Mouse (Mus musculus): ENCODE results near the gene Ifngr2.

The Ifngr2 gene

GRCm38 (mm10) chr16:91536372-91536771 lies 10.5 kb upstream of the Ifngr2 start:
- no peak for DNase-seq (ENCODE audit: low spot score in 2 of 2)

GRCm38 (mm10) chr16:91537065-91537464 lies 9.8 kb upstream of the Ifngr2 start:
- no peak for DNase-seq (ENCODE audit: low spot score in 2 of 2)

GRCm38 (mm10) chr16:91538051-91538450 lies 8.8 kb upstream of the Ifngr2 start:
- no peak for DNase-seq (ENCODE audit: low spot score in 2 of 2)

- DNase-seq (ENCODE audit: low spot score in 2 of 2): no peak
Measured at GRCm38 (mm10) chr16:91538513-91538912, 8.4 kb upstream of the Ifngr2 start.

- peak in 1 of 2 experiments; percentile 44 for DNase-seq (ENCODE audit: low spot score in 2 of 2)
Measured at GRCm38 (mm10) chr16:91541573-91542081, 5.2 kb upstream of the Ifngr2 start.

- no peak for DNase-seq (ENCODE audit: low spot score in 2 of 2)
Measured at GRCm38 (mm10) chr16:91543619-91544018, 3.3 kb upstream of the Ifngr2 start.

- no peak for DNase-seq (ENCODE audit: low spot score in 2 of 2)
Measured at GRCm38 (mm10) chr16:91545597-91546281, 1.1 kb upstream of the Ifngr2 start.

GRCm38 (mm10) chr16:91546391-91546835 lies 459 bp upstream of the Ifngr2 start:
- no peak for DNase-seq (ENCODE audit: low spot score in 2 of 2)

- no peak for DNase-seq (ENCODE audit: low spot score in 2 of 2)
Measured at GRCm38 (mm10) chr16:91547974-91548373, 1.1 kb downstream of the Ifngr2 start.

GRCm38 (mm10) chr16:91548586-91548985 lies 1.7 kb downstream of the Ifngr2 start:
- DNase-seq (ENCODE audit: low spot score in 2 of 2): no peak

GRCm38 (mm10) chr16:91548996-91549395 lies 2.1 kb downstream of the Ifngr2 start:
- no peak for DNase-seq (ENCODE audit: low spot score in 2 of 2)

GRCm38 (mm10) chr16:91549616-91550015 lies 2.7 kb downstream of the Ifngr2 start:
- DNase-seq (ENCODE audit: low spot score in 2 of 2): no peak

GRCm38 (mm10) chr16:91551081-91551524 lies 4.2 kb downstream of the Ifngr2 start:
- no peak for DNase-seq (ENCODE audit: low spot score in 2 of 2)

- no peak for DNase-seq (ENCODE audit: low spot score in 2 of 2)
Measured at GRCm38 (mm10) chr16:91552072-91552471, 5.2 kb downstream of the Ifngr2 start.

GRCm38 (mm10) chr16:91553625-91554024 lies 6.8 kb downstream of the Ifngr2 start:
- no peak for DNase-seq (ENCODE audit: low spot score in 2 of 2)

GRCm38 (mm10) chr16:91555017-91555605 lies 8.2 kb downstream of the Ifngr2 start:
- no peak for DNase-seq (ENCODE audit: low spot score in 2 of 2)

GRCm38 (mm10) chr16:91556659-91557058 lies 9.8 kb downstream of the Ifngr2 start:
- DNase-seq (ENCODE audit: low spot score in 2 of 2): no peak

GRCm38 (mm10) chr16:91557214-91557613 lies 10.3 kb downstream of the Ifngr2 start:
- no peak for DNase-seq (ENCODE audit: low spot score in 2 of 2)

- peak; percentile 52 to 64 for DNase-seq (ENCODE audit: low spot score in 2 of 2)
Measured at GRCm38 (mm10) chr16:91557693-91558092, 10.8 kb downstream of the Ifngr2 start.

GRCm38 (mm10) chr16:91561099-91561498 lies 14.2 kb downstream of the Ifngr2 start:
- no peak for DNase-seq (ENCODE audit: low spot score in 2 of 2)

- no peak for DNase-seq (ENCODE audit: low spot score in 2 of 2)
Measured at GRCm38 (mm10) chr16:91561541-91562457, 14.9 kb downstream of the Ifngr2 start.

All from frontal cortex, postnatal 36 days (tissue).